Mouse (Mus musculus) layer of hippocampus, adult 2 months (tissue): Measurements from ENCODE around the gene Mark4. TPM values are rescaled to one million over a fixed set of nuclear protein-coding genes. Genes with fewer than 3 reads are reported as not detected.

Source experiments
- DNase-seq, 2 experiments: peaks; one replicate each; pipeline ENCODE4 v3.0.0; 2022; ENCODE audit warnings: low spot score in 2 of 2
- H3K27ac ChIP-seq: fragments of 200-600 bp; 2 replicates; pipeline ENCODE4 v1.8.1; 2022
- H3K4me3 ChIP-seq: fragments of 200-600 bp; 2 replicates; pipeline ENCODE4 v1.8.1; 2022; ENCODE audit warnings: mild to moderate bottlenecking
- CTCF ChIP-seq: fragments of 200-600 bp; conservative IDR thresholded peaks from 2 replicates; pipeline ENCODE4 v1.8.1; 2022; ENCODE audit warnings: antibody characterized with exemption, mild to moderate bottlenecking, moderate library complexity
- total RNA-seq, 2 experiments: library from RNA; stranded (reverse); gene quantifications; 2 replicates each; pipeline ENCODE4 v1.2.3; 2021

Gene Mark4
- total RNA-seq, 2 experiments from 2014 or later = 92.9 to 99.6 TPM

GRCm38 (mm10) chr7:19420821-19421636 is 37.6 kb downstream of the Mark4 start:
- no peak overlapping the region for H3K27ac ChIP-seq
- no peak for TF ChIP-seq CTCF
- DNase-seq = peak; percentile 79 to 90

GRCm38 (mm10) chr7:19420121-19420520 is 38.5 kb downstream of the Mark4 start:
- TF ChIP-seq CTCF = no peak
- Histone ChIP-seq H3K4me3 (no peak overlapping the region), H3K27ac (no peak overlapping the region)
- DNase-seq = no peak

More at GRCm38 (mm10) chr7:19420821-19421636, 37.6 kb downstream of the Mark4 start:
- H3K4me3 ChIP-seq = peak overlapping the region; percentile 65

GRCm38 (mm10) chr7:19416590-19416989 is 42.0 kb downstream of the Mark4 start:
- no peak for TF ChIP-seq CTCF
- H3K4me3 ChIP-seq = no peak overlapping the region
- H3K27ac ChIP-seq = no peak overlapping the region
- no peak for DNase-seq

- H3K27ac ChIP-seq = no peak overlapping the region
- no peak for DNase-seq
- no peak overlapping the region for H3K4me3 ChIP-seq
- no peak for TF ChIP-seq CTCF
Observed at GRCm38 (mm10) chr7:19413525-19413924, 45.1 kb downstream of the Mark4 start.

GRCm38 (mm10) chr7:19411783-19412182 is 46.8 kb downstream of the Mark4 start:
- no peak for TF ChIP-seq CTCF
- Histone ChIP-seq H3K27ac (no peak overlapping the region), H3K4me3 (no peak overlapping the region)
- DNase-seq = no peak

GRCm38 (mm10) chr7:19410766-19411344 is 47.8 kb downstream of the Mark4 start:
- Histone ChIP-seq H3K27ac (no peak overlapping the region), H3K4me3 (no peak overlapping the region)
- no peak for DNase-seq
- no peak for TF ChIP-seq CTCF

GRCm38 (mm10) chr7:19409753-19410152 is 48.9 kb downstream of the Mark4 start:
- no peak overlapping the region for H3K27ac ChIP-seq
- no peak overlapping the region for H3K4me3 ChIP-seq
- TF ChIP-seq CTCF = no peak
- no peak for DNase-seq

GRCm38 (mm10) chr7:19405417-19405816 is 53.2 kb downstream of the Mark4 start:
- no peak overlapping the region for H3K4me3 ChIP-seq
- peak; percentile 99 for TF ChIP-seq CTCF
- H3K27ac ChIP-seq = no peak overlapping the region
- peak in 1 of 2 experiments; percentile 89 for DNase-seq

- no peak for DNase-seq
- Histone ChIP-seq H3K4me3 (peak within 1 kb of the TSS; percentile 54), H3K27ac (no peak within 1 kb of the TSS)
- no peak for TF ChIP-seq CTCF
Observed at GRCm38 (mm10) chr7:19404476-19404875, 54.1 kb downstream of the Mark4 start, which contains the start of gene Ckm. TSS of gene Ckm (plus strand) at chr7:19404776.

GRCm38 (mm10) chr7:19403731-19404296 is 54.8 kb downstream of the Mark4 start, which contains the start of gene Klc3:
TSS of gene Klc3 (minus strand) at chr7:19404104.
- Histone ChIP-seq H3K27ac (no peak within 1 kb of the TSS), H3K4me3 (peak within 1 kb of the TSS; percentile 54)
- no peak for TF ChIP-seq CTCF
- DNase-seq = no peak

GRCm38 (mm10) chr7:19402535-19403112 is 56.0 kb downstream of the Mark4 start:
- H3K27ac ChIP-seq = no peak overlapping the region
- H3K4me3 ChIP-seq = no peak overlapping the region
- no peak for TF ChIP-seq CTCF
- no peak for DNase-seq

GRCm38 (mm10) chr7:19400946-19401345 is 57.7 kb downstream of the Mark4 start:
- no peak overlapping the region for H3K27ac ChIP-seq
- DNase-seq = no peak
- TF ChIP-seq CTCF = peak; percentile 62
- no peak overlapping the region for H3K4me3 ChIP-seq

- no peak overlapping the region for H3K27ac ChIP-seq
- no peak for TF ChIP-seq CTCF
- peak overlapping the region; percentile 23; the same call in 1 of the 2 replicates for H3K4me3 ChIP-seq
- no peak for DNase-seq
Observed at GRCm38 (mm10) chr7:19399496-19400280, 58.9 kb downstream of the Mark4 start.
